Mouse (Mus musculus): ENCODE results near the gene Ly6g5b.

- TF ChIP-seq TAL1 (IDR thresholded peaks at IDR 0.05; ENCODE audit: low read length): no peak
- no peak for TF ChIP-seq GATA1 (IDR thresholded peaks at IDR 0.05; ENCODE audit: low read length)
Measured at GRCm38 (mm10) chr17:35128996-35129395, 13.8 kb upstream of the Ly6g5b start.

All from erythroblast, embryonic 14.5 days (primary cell).